Mouse (Mus musculus): ENCODE measurements around the gene Ncoa1. TPM values are rescaled to one million over a fixed set of nuclear protein-coding genes. Genes with fewer than 3 reads are reported as not detected.

Ncoa1 gene
- polyA plus RNA-seq (2016; fragmentation: Nextera tagmentation; extraction: Ambion mirVana): 6.8 and 7.1 TPM in 2 replicates

- H3K4me1 ChIP-seq: peaks cover 18% of the 10 kb centered on the region
- no peaks in the 10 kb centered on the region for H3K9me3 ChIP-seq
- H3K4me2 ChIP-seq (replicated peaks): peak within 1 kb of the TSS; percentile 89
- H3K9ac ChIP-seq (replicated peaks): peak within 1 kb of the TSS; percentile 92
- H3K4me3 ChIP-seq: peak within 1 kb of the TSS; percentile 91
- under 1% methylated on average over 62 of the region's 98 CpGs for WGBS
- peak; percentile 83 for ATAC-seq (ENCODE audit: low FRiP score, low read depth)
- no peaks in the 10 kb centered on the region for H3K36me3 ChIP-seq
- H3K27ac ChIP-seq (replicated peaks): peak within 1 kb of the TSS; percentile 96
- peaks cover 22% of the 10 kb centered on the region for H3K27me3 ChIP-seq
Measured at GRCm38 (mm10) chr12:4476832-4477671, at the start of gene Ncoa1. TSS of gene Ncoa1 (minus strand) at chr12:4477182.

- peak overlapping the region; percentile 84; the same call in 1 of the 2 replicates for H3K27ac ChIP-seq (replicated peaks)
- 0 out of 2 replicates have a peak, but pooled peaks have one; percentile 11 for ATAC-seq (ENCODE audit: low FRiP score, low read depth)
Measured at GRCm38 (mm10) chr12:4524546-4524945, 47.6 kb upstream of the Ncoa1 start.

GRCm38 (mm10) chr12:4523688-4524298 is 46.8 kb upstream of the Ncoa1 start:
- no peaks in the 10 kb centered on the region for H3K27me3 ChIP-seq
- WGBS: 11% methylated on average over 9 of the region's 9 CpGs
- no peak overlapping the region for H3K4me3 ChIP-seq
- no peaks in the 10 kb centered on the region for H3K9me3 ChIP-seq
- H3K36me3 ChIP-seq: no peaks in the 10 kb centered on the region
- peaks cover 29% of the 10 kb centered on the region for H3K4me1 ChIP-seq
- ATAC-seq (ENCODE audit: low FRiP score, low read depth): peak; percentile 72
- peak overlapping the region; percentile 41 for H3K4me2 ChIP-seq (replicated peaks)
- H3K9ac ChIP-seq (replicated peaks): no peak overlapping the region
- H3K27ac ChIP-seq (replicated peaks): peak overlapping the region; percentile 84

More at GRCm38 (mm10) chr12:4524546-4524945, 47.6 kb upstream of the Ncoa1 start:
- Histone ChIP-seq H3K4me3 (no peak overlapping the region), H3K27me3 (no peaks in the 10 kb centered on the region), H3K4me1 (peaks cover 29% of the 10 kb centered on the region), H3K4me2 (replicated peaks) (peak overlapping the region; percentile 41; the same call in 1 of the 2 replicates), H3K9ac (replicated peaks) (no peak overlapping the region), H3K36me3 (no peaks in the 10 kb centered on the region), H3K9me3 (no peaks in the 10 kb centered on the region)
- WGBS: 36% methylated on average over 7 of the region's 7 CpGs

DNA sequence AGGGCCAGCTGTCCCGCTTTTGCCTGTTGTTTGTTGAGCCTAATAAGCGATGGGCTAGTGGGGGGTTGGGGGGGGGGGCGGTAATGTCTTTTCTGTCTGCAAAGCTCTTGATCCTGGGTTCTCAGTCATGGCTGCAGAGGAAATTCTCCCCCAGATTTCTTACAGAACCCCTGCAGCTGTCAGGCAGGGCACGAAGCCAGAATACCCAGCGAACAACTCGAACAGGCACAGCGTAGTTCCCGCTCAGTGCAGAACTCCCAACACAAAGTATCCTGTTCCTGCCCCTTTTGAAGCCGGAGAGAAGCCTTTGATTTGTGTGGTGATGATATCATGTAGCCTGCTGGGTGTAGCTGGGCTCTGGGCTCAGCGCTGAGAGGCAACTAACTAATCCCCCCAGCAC is 46.2 kb upstream of the Ncoa1 start:
- H3K4me1 ChIP-seq: peaks cover 29% of the 10 kb centered on the region
- peak overlapping the region; percentile 41 for H3K4me2 ChIP-seq (replicated peaks)
- H3K27me3 ChIP-seq: no peaks in the 10 kb centered on the region
- H3K9me3 ChIP-seq: no peaks in the 10 kb centered on the region
- WGBS: 1% methylated on average over 10 of the region's 10 CpGs
- ATAC-seq (ENCODE audit: low FRiP score, low read depth): peak; percentile 85
- H3K36me3 ChIP-seq: no peaks in the 10 kb centered on the region
- H3K4me3 ChIP-seq: 0 out of 2 replicates have a peak overlapping the region, but pooled peaks have one; percentile 7
- no peak overlapping the region for H3K9ac ChIP-seq (replicated peaks)
- peak overlapping the region; percentile 84 for H3K27ac ChIP-seq (replicated peaks)

GRCm38 (mm10) chr12:4518957-4519356 is 42.0 kb upstream of the Ncoa1 start:
- Histone ChIP-seq H3K4me1 (peaks cover 15% of the 10 kb centered on the region), H3K27me3 (no peaks in the 10 kb centered on the region), H3K9me3 (no peaks in the 10 kb centered on the region), H3K9ac (replicated peaks) (no peak overlapping the region), H3K36me3 (no peaks in the 10 kb centered on the region), H3K27ac (replicated peaks) (no peak overlapping the region), H3K4me3 (no peak overlapping the region), H3K4me2 (replicated peaks) (no peak overlapping the region)
- WGBS: 86% methylated on average over 11 of the region's 11 CpGs
- no peak for ATAC-seq (ENCODE audit: low FRiP score, low read depth)

- H3K9ac ChIP-seq (replicated peaks): no peak overlapping the region
- WGBS: 35% methylated on average over 12 of the region's 12 CpGs
- ATAC-seq (ENCODE audit: low FRiP score, low read depth): no peak
- peak overlapping the region; percentile 7 for H3K4me2 ChIP-seq (replicated peaks)
- H3K4me1 ChIP-seq: peaks cover 11% of the 10 kb centered on the region
- no peaks in the 10 kb centered on the region for H3K9me3 ChIP-seq
- H3K27me3 ChIP-seq: no peaks in the 10 kb centered on the region
- no peaks in the 10 kb centered on the region for H3K36me3 ChIP-seq
- H3K4me3 ChIP-seq: no peak overlapping the region
- no peak overlapping the region for H3K27ac ChIP-seq (replicated peaks)
Measured at GRCm38 (mm10) chr12:4509591-4510061, 32.6 kb upstream of the Ncoa1 start.

GRCm38 (mm10) chr12:4508182-4508581 is 31.2 kb upstream of the Ncoa1 start:
- Histone ChIP-seq H3K27ac (replicated peaks) (no peak overlapping the region), H3K9ac (replicated peaks) (no peak overlapping the region), H3K9me3 (no peaks in the 10 kb centered on the region), H3K4me3 (no peak overlapping the region), H3K4me2 (replicated peaks) (no peak overlapping the region), H3K4me1 (peaks cover 11% of the 10 kb centered on the region), H3K36me3 (no peaks in the 10 kb centered on the region), H3K27me3 (no peaks in the 10 kb centered on the region)
- no peak for ATAC-seq (ENCODE audit: low FRiP score, low read depth)
- 71% methylated on average over 1 of the region's 1 CpGs for WGBS

DNA sequence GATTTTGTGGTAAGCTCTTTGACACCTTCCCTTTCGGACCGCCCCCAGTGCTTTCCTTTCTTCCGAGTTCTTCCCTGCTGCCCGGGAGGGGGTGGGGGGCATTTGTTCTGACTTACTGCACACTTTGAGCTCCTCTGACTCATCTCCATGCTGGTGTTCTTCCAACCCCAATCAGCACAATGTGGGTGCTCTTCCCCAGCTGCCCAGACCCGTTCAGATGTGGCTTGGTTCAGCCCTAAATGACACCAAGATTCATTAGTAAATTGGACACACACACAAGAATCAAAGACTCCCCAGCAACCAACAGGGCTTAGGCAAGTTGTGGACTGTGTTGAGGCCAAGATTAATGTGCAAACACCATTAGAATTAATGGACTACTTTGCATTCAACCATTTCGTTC is 30.5 kb upstream of the Ncoa1 start:
- Histone ChIP-seq H3K4me2 (replicated peaks) (no peak overlapping the region), H3K36me3 (no peaks in the 10 kb centered on the region), H3K27ac (replicated peaks) (no peak overlapping the region), H3K9me3 (no peaks in the 10 kb centered on the region), H3K9ac (replicated peaks) (no peak overlapping the region), H3K4me3 (no peak overlapping the region), H3K4me1 (peaks cover 11% of the 10 kb centered on the region), H3K27me3 (no peaks in the 10 kb centered on the region)
- 14% methylated on average over 6 of the region's 6 CpGs for WGBS
- no peak for ATAC-seq (ENCODE audit: low FRiP score, low read depth)

DNA sequence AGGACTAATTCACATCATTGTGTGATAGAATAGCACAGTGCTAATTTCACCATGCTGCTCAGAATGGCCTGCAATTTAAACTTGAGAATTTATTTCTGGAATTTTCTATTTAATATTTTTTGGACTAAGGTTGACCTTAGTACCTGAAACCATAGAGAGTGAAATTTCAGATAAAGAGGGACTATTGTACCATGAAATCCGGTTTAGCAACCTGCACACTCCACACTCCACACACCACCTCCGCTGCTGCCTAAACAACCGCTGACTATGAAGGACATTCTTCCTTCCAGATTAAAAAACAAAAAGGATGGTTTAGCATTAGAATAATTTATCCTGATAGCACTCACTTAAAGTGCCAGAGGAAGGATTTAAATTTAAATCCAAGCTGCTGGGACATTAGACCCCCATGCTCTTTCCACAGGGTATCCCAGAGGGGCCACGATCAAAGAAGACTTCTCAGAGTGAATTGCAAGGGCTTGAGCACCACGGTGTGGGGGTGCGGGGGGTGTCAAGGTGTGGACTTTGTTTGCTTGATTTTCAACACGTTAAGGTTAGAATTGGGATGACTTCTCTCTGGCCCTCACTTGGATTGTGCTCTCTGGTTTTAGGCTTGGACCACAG is 29.9 kb upstream of the Ncoa1 start:
- H3K4me2 ChIP-seq (replicated peaks): no peak overlapping the region
- H3K9ac ChIP-seq (replicated peaks): no peak overlapping the region
- WGBS: 34% methylated on average over 7 of the region's 7 CpGs
- no peaks in the 10 kb centered on the region for H3K9me3 ChIP-seq
- H3K36me3 ChIP-seq: no peaks in the 10 kb centered on the region
- no peak overlapping the region for H3K4me3 ChIP-seq
- no peak overlapping the region for H3K27ac ChIP-seq (replicated peaks)
- ATAC-seq (ENCODE audit: low FRiP score, low read depth): no peak
- H3K27me3 ChIP-seq: no peaks in the 10 kb centered on the region
- H3K4me1 ChIP-seq: peaks cover 11% of the 10 kb centered on the region

GRCm38 (mm10) chr12:4505298-4505697 is 28.3 kb upstream of the Ncoa1 start:
- Histone ChIP-seq H3K9ac (replicated peaks) (no peak overlapping the region), H3K4me2 (replicated peaks) (no peak overlapping the region), H3K9me3 (no peaks in the 10 kb centered on the region), H3K27ac (replicated peaks) (no peak overlapping the region), H3K4me3 (no peak overlapping the region), H3K4me1 (peaks cover 11% of the 10 kb centered on the region), H3K36me3 (no peaks in the 10 kb centered on the region), H3K27me3 (no peaks in the 10 kb centered on the region)
- ATAC-seq (ENCODE audit: low FRiP score, low read depth): no peak
- 86% methylated on average over 6 of the region's 6 CpGs for WGBS

- WGBS: 32% methylated on average over 2 of the region's 2 CpGs
- Histone ChIP-seq H3K9ac (replicated peaks) (no peak overlapping the region), H3K36me3 (no peaks in the 10 kb centered on the region), H3K4me2 (replicated peaks) (no peak overlapping the region), H3K27ac (replicated peaks) (no peak overlapping the region), H3K27me3 (no peaks in the 10 kb centered on the region), H3K4me1 (peaks cover 9% of the 10 kb centered on the region), H3K9me3 (no peaks in the 10 kb centered on the region), H3K4me3 (no peak overlapping the region)
- no peak for ATAC-seq (ENCODE audit: low FRiP score, low read depth)
Measured at GRCm38 (mm10) chr12:4503673-4504326, 26.8 kb upstream of the Ncoa1 start.

Measured in midbrain, embryonic 12.5 days (tissue).